Mouse (Mus musculus): ENCODE measurements around the gene Lingo3. TPM values are rescaled to one million over a fixed set of nuclear protein-coding genes. Genes with fewer than 3 reads are reported as not detected.

Gene Lingo3
- total RNA-seq (2023), result not detected

GRCm38 (mm10) chr10:80843931-80844547 is at the start of gene Lingo3:
Gene Lingo3 (minus strand): TSS chr10:80844039.

GRCm38 (mm10) chr10:80871581-80871980 is 27.7 kb upstream of the Lingo3 start, which contains the start of gene Tmprss9:
Gene Tmprss9 (plus strand): TSS chr10:80871848.

GRCm38 (mm10) chr10:80854913-80855748 is 11.3 kb upstream of the Lingo3 start, which contains the start of the genes Lsm7 and Sppl2b:
Gene Lsm7 (minus strand): TSS chr10:80855209.
Gene Sppl2b (plus strand): TSS chr10:80855275.

GRCm38 (mm10) chr10:80826151-80827062 is 17.4 kb downstream of the Lingo3 start, which contains the start of gene Oaz1:
Gene Oaz1 (plus strand): TSS chr10:80826656.

GRCm38 (mm10) chr10:80813366-80813765 is 30.5 kb downstream of the Lingo3 start, which contains the start of gene Jsrp1:
Gene Jsrp1 (minus strand): TSS chr10:80813498.

GRCm38 (mm10) chr10:80804916-80805315 is 38.9 kb downstream of the Lingo3 start, which contains the start of gene Amh:
Gene Amh (plus strand): TSS chr10:80805243.

GRCm38 (mm10) chr10:80798150-80799006 is 45.5 kb downstream of the Lingo3 start, which contains the start of the genes Sf3a2 and Plekhj1:
Gene Sf3a2 (plus strand): TSS chr10:80798198.
Gene Plekhj1 (minus strand): TSS chr10:80798626.

Other genes with a start within 250 kb of the Lingo3 start
- gene Scamp4, start 241.2 kb downstream of the Lingo3 start, total RNA-seq (2023), result 44.2 TPM
- 3.3 TPM for gene Adat3, start 241.2 kb downstream of the Lingo3 start, total RNA-seq (2023)
- 7.4 TPM for gene Gm49322, start 238.0 kb downstream of the Lingo3 start, total RNA-seq (2023)
- 224 TPM for gene Csnk1g2, start 221.2 kb downstream of the Lingo3 start, total RNA-seq (2023)
- 24.7 TPM for gene Btbd2, start 187.0 kb downstream of the Lingo3 start, total RNA-seq (2023)
- gene Mknk2, start 165.9 kb downstream of the Lingo3 start, total RNA-seq (2023), result 302 TPM
- gene Mob3a, start 142.1 kb downstream of the Lingo3 start, total RNA-seq (2023), result 110 TPM
- gene Izumo4, start 141.9 kb downstream of the Lingo3 start, total RNA-seq (2023), result 51.3 TPM
- 107 TPM for gene Ap3d1, start 101.8 kb downstream of the Lingo3 start, total RNA-seq (2023)
- gene Dot1l, start 88.8 kb downstream of the Lingo3 start, total RNA-seq (2023), result 86.9 TPM
- gene Sf3a2, start 45.8 kb downstream of the Lingo3 start, total RNA-seq (2023), result 74.8 TPM
- gene Plekhj1, start 45.4 kb downstream of the Lingo3 start, total RNA-seq (2023), result 90.5 TPM
- 0.79 TPM for gene Amh, start 38.8 kb downstream of the Lingo3 start, total RNA-seq (2023)
- not detected for gene Jsrp1, start 30.5 kb downstream of the Lingo3 start, total RNA-seq (2023)
- 576 TPM for gene Oaz1, start 17.4 kb downstream of the Lingo3 start, total RNA-seq (2023)
- gene Lsm7, start 11.2 kb upstream of the Lingo3 start, total RNA-seq (2023), result 43.9 TPM
- 13.7 TPM for gene Sppl2b, start 11.2 kb upstream of the Lingo3 start, total RNA-seq (2023)
- gene Tmprss9, start 27.8 kb upstream of the Lingo3 start, total RNA-seq (2023), result not detected
- gene Timm13, start 56.9 kb upstream of the Lingo3 start, total RNA-seq (2023), result 55.9 TPM
- 8.5 TPM for gene Lmnb2, start 74.2 kb upstream of the Lingo3 start, total RNA-seq (2023)
- 20.5 TPM for gene Gadd45b, start 86.0 kb upstream of the Lingo3 start, total RNA-seq (2023)
- gene Gng7, start 170.9 kb upstream of the Lingo3 start, total RNA-seq (2023), result not detected
- gene Diras1, start 181.6 kb upstream of the Lingo3 start, total RNA-seq (2023), result not detected
- 14.2 TPM for gene Slc39a3, start 193.4 kb upstream of the Lingo3 start, total RNA-seq (2023)
- 50.4 TPM for gene Sgta, start 216.1 kb upstream of the Lingo3 start, total RNA-seq (2023)
- gene Thop1, start 226.0 kb upstream of the Lingo3 start, total RNA-seq (2023), result 8.4 TPM